Mouse (Mus musculus): ENCODE data around the gene Hoxa7. TPM values are rescaled to one million over a fixed set of nuclear protein-coding genes. Genes with fewer than 3 reads are reported as not detected.

The Hoxa7 gene
- polyA plus RNA-seq, 1 experiment from 2014 or later, result 8.1 TPM

- Histone ChIP-seq H3K36me3 (ENCODE audit: control insufficient read depth, insufficient read depth, low read length) (no peaks in the 10 kb centered on the region), H3K27me3 (ENCODE audit: control insufficient read depth, insufficient read depth, low read length) (peaks cover 50% of the 10 kb centered on the region), H3K9ac (ENCODE audit: low read length) (no peak overlapping the region), H3K4me2 (replicated peaks; ENCODE audit: low read depth) (no peak overlapping the region), H3K27ac (replicated peaks) (no peak overlapping the region), H3K4me3 (ENCODE audit: low read depth, low read length) (no peak overlapping the region), H3K4me1 (replicated peaks; ENCODE audit: control insufficient read depth, insufficient read depth) (no peaks in the 10 kb centered on the region), H3K9me3 (ENCODE audit: control insufficient read depth, low read length) (no peaks in the 10 kb centered on the region)
- ATAC-seq (ENCODE audit: low FRiP score, low TSS enrichment) (peak; percentile 35), DNase-seq (ENCODE audit: low spot score) (no peak)
- TF ChIP-seq CTCF (IDR thresholded peaks at IDR 0.05; ENCODE audit: low read depth) (no peak), EP300 (optimal IDR thresholded peaks at IDR 0.05) (no peak)
- under 1% methylated on average over 70 of the region's 70 CpGs for WGBS
Observed at GRCm38 (mm10) chr6:52233546-52234427, 12.1 kb upstream of the Hoxa7 start.

GRCm38 (mm10) chr6:52232984-52233545 is 11.4 kb upstream of the Hoxa7 start:
- DNase-seq (ENCODE audit: low spot score), result no peak
- no peak overlapping the region for H3K27ac ChIP-seq (replicated peaks)
- no peak overlapping the region for H3K9ac ChIP-seq (ENCODE audit: low read length)

GRCm38 (mm10) chr6:52232568-52232965 is 10.9 kb upstream of the Hoxa7 start:
- DNase-seq (ENCODE audit: low spot score) (no peak), ATAC-seq (ENCODE audit: low FRiP score, low TSS enrichment) (no peak)
- H3K4me2 ChIP-seq (replicated peaks; ENCODE audit: low read depth), result no peak overlapping the region
- H3K36me3 ChIP-seq (ENCODE audit: control insufficient read depth, insufficient read depth, low read length), result no peaks in the 10 kb centered on the region
- H3K9ac ChIP-seq (ENCODE audit: low read length), result no peak overlapping the region
- peaks cover 50% of the 10 kb centered on the region for H3K27me3 ChIP-seq (ENCODE audit: control insufficient read depth, insufficient read depth, low read length)
- H3K4me3 ChIP-seq (ENCODE audit: low read depth, low read length), result no peak overlapping the region
- no peak overlapping the region for H3K27ac ChIP-seq (replicated peaks)
- no peaks in the 10 kb centered on the region for H3K9me3 ChIP-seq (ENCODE audit: control insufficient read depth, low read length)
- no peak for TF ChIP-seq CTCF (IDR thresholded peaks at IDR 0.05; ENCODE audit: low read depth)
- no peak for TF ChIP-seq EP300 (optimal IDR thresholded peaks at IDR 0.05)
- WGBS, result 1% methylated on average over 18 of the region's 18 CpGs
- H3K4me1 ChIP-seq (replicated peaks; ENCODE audit: control insufficient read depth, insufficient read depth), result no peaks in the 10 kb centered on the region

More at GRCm38 (mm10) chr6:52232984-52233545, 11.4 kb upstream of the Hoxa7 start:
- no peak overlapping the region; the same call in 1 of the 2 replicates for H3K4me3 ChIP-seq (ENCODE audit: low read depth, low read length)
- H3K9me3 ChIP-seq (ENCODE audit: control insufficient read depth, low read length), result no peaks in the 10 kb centered on the region
- H3K4me2 ChIP-seq (replicated peaks; ENCODE audit: low read depth), result no peak overlapping the region
- WGBS, result 3% methylated on average over 23 of the region's 23 CpGs
- ATAC-seq (ENCODE audit: low FRiP score, low TSS enrichment), result no peak
- H3K27me3 ChIP-seq (ENCODE audit: control insufficient read depth, insufficient read depth, low read length), result peaks cover 54% of the 10 kb centered on the region
- no peaks in the 10 kb centered on the region for H3K4me1 ChIP-seq (replicated peaks; ENCODE audit: control insufficient read depth, insufficient read depth)
- H3K36me3 ChIP-seq (ENCODE audit: control insufficient read depth, insufficient read depth, low read length), result no peaks in the 10 kb centered on the region
- TF ChIP-seq EP300 (optimal IDR thresholded peaks at IDR 0.05), result no peak
- no peak for TF ChIP-seq CTCF (IDR thresholded peaks at IDR 0.05; ENCODE audit: low read depth)

- TF ChIP-seq CTCF (IDR thresholded peaks at IDR 0.05; ENCODE audit: low read depth) (no peak), EP300 (optimal IDR thresholded peaks at IDR 0.05) (no peak)
- Histone ChIP-seq H3K27ac (replicated peaks) (no peak overlapping the region), H3K4me1 (replicated peaks; ENCODE audit: control insufficient read depth, insufficient read depth) (no peaks in the 10 kb centered on the region), H3K9ac (ENCODE audit: low read length) (no peak overlapping the region), H3K4me3 (ENCODE audit: low read depth, low read length) (no peak overlapping the region), H3K36me3 (ENCODE audit: control insufficient read depth, insufficient read depth, low read length) (no peaks in the 10 kb centered on the region), H3K9me3 (ENCODE audit: control insufficient read depth, low read length) (no peaks in the 10 kb centered on the region), H3K27me3 (ENCODE audit: control insufficient read depth, insufficient read depth, low read length) (peaks cover 46% of the 10 kb centered on the region), H3K4me2 (replicated peaks; ENCODE audit: low read depth) (no peak overlapping the region)
- ATAC-seq (ENCODE audit: low FRiP score, low TSS enrichment), result no peak
- 3% methylated on average over 18 of the region's 18 CpGs for WGBS
- DNase-seq (ENCODE audit: low spot score), result no peak
Observed at GRCm38 (mm10) chr6:52231885-52232567, 10.4 kb upstream of the Hoxa7 start.

GRCm38 (mm10) chr6:52230516-52231165 is 9.0 kb upstream of the Hoxa7 start, which contains the start of gene Hoxa9:
Gene Hoxa9, minus strand, starts transcription at chr6:52231089.
- DNase-seq (ENCODE audit: low spot score), result no peak
- Histone ChIP-seq H3K27me3 (ENCODE audit: control insufficient read depth, insufficient read depth, low read length) (peaks cover 50% of the 10 kb centered on the region), H3K27ac (replicated peaks) (no peak within 1 kb of the TSS), H3K36me3 (ENCODE audit: control insufficient read depth, insufficient read depth, low read length) (no peaks in the 10 kb centered on the region), H3K9me3 (ENCODE audit: control insufficient read depth, low read length) (no peaks in the 10 kb centered on the region), H3K9ac (ENCODE audit: low read length) (no peak within 1 kb of the TSS), H3K4me2 (replicated peaks; ENCODE audit: low read depth) (no peak within 1 kb of the TSS), H3K4me3 (ENCODE audit: low read depth, low read length) (no peak within 1 kb of the TSS), H3K4me1 (replicated peaks; ENCODE audit: control insufficient read depth, insufficient read depth) (no peaks in the 10 kb centered on the region)
- TF ChIP-seq CTCF (IDR thresholded peaks at IDR 0.05; ENCODE audit: low read depth), result no peak
- TF ChIP-seq EP300 (optimal IDR thresholded peaks at IDR 0.05), result no peak
- 4% methylated on average over 28 of the region's 36 CpGs for WGBS
- no peak for ATAC-seq (ENCODE audit: low FRiP score, low TSS enrichment)
